Mouse (Mus musculus) layer of hippocampus, postnatal 36 days (tissue): ENCODE measurements around the gene Ctnna2. TPM values are rescaled to one million over a fixed set of nuclear protein-coding genes. Genes with fewer than 3 reads are reported as not detected.
A peak's percentile ranks its signal among the peaks of the same experiment; 100 is the strongest.

Source experiments
- DNase-seq, 2 experiments: peaks; one replicate each; pipeline ENCODE4 v3.0.0; 2022
- total RNA-seq, 2 experiments: library from RNA; stranded (reverse); gene quantifications; 2 replicates each; pipeline ENCODE4 v1.2.3; 2021

Ctnna2 gene
- total RNA-seq, 2 experiments from 2014 or later, result 90.4 to 91.9 TPM

- no peak for DNase-seq
Measured at GRCm38 (mm10) chr6:77421564-77422139, 557.8 kb downstream of the Ctnna2 start.

DNA sequence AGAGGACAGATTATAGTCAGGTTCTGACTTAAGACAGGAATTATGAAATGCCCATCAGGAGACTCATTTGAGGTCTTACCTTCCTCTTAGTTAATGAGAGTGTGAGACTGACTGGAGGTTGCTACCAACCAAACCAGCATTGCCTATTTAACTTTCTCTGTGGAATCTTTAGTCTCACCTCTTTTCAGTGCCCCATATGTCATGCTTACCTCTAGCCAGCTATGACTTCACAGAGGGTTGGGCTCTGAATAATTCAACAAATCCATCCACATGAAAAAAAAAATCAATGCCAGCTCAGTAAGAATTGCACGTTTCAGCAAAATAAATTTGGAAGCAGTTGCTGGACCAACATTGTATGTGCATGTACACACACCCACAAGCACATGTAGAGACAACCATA is 562.5 kb downstream of the Ctnna2 start:
- DNase-seq, result no peak

DNA sequence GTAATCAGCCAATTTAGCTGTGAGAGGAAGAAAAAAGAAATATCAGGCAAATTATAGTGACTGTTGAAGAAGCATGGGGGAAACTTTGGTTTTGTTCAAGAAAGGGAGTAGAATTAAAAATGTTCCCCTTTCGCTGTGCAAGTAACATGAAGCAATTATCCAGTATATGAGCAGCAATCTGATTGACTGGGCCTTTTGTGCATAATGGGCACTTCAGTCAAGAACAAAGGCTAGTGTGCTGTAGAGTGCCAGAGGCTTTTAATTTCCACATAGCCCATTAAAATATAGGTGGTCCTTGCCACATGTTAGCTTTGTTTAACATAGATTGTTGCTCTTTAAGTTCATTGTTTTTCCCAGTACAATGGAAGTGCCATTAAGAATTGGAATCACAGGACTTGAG is 566.0 kb downstream of the Ctnna2 start:
- DNase-seq, result no peak

DNA sequence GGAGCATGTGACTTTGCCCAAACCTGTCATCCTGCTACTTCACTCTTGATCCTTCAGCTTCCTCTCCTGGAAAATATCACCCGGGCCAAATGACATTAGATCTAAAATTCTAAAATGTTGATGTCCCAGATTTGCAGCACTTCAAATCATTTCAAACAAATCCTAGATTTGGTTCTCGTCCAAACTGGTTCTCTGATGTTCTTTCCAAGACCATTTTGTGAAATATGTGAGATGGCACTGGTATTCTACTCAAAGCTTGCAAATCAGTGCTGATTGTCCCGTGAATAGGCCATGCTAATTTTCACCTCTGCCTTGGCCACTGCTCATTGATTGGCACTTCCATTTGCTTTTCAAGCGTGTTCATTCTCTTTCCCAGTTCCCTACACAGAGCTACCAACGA is 571.0 kb downstream of the Ctnna2 start:
- DNase-seq, result no peak

DNA sequence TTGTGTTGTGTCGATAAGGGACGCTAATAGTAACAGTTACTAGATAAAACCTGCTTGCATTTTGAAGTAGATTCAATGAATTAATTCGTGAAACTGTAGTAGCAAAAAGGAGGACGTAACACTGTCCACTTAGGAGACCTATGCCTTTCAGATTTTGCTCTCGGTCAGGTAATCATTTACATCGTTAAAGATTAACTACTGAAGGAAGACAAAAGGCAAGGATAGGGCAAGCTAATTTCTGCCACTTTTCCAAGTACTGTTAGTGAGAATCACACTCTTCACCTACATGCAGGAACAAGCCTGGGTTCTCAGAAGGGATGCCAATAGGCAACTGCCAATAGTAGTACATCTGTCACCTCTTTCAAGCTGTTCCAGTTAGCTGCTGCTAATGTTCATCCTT is 578.7 kb downstream of the Ctnna2 start:
- DNase-seq, result no peak

DNA sequence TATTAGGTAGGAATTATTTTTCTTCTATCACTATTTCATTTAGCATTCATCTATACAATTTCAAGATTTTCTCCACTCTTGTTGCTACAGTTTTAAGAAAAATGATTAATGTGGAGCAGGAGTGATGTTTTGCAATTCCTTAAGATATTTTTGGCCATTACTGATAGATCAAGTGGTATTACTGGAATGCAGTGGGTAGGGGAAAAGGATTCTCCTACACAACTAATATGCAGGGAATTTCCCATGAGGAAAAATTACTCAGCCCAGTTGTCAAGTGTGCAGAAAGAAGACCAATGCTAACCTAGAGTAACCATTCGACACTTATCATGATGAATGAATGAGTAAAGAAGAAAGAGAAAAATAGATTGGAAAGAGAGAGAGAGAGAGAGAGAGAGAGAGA is 587.8 kb downstream of the Ctnna2 start:
- DNase-seq, result no peak

DNA sequence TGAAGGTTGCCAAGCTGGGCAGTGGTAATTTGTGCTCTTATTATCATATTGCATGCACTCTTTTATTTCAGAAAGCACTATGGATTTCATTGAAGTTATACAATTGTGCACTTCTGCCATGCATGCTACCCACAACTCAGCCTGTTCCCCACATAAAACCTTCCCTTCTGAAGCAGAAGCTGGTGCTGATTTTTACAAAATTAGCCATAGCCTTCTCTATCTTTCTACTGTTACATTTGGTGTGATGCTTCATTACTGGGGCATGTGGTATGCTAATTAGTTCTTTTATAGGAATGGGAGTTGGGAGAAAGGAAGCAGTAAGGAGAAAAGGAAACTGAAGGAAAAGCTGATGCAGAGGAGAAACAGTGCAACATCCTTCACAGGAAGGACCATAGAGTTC is 598.2 kb downstream of the Ctnna2 start:
- no peak for DNase-seq

GRCm38 (mm10) chr6:77373132-77373531 is 606.4 kb downstream of the Ctnna2 start:
- no peak for DNase-seq

- no peak for DNase-seq
Measured at GRCm38 (mm10) chr6:77371147-77371546, 608.4 kb downstream of the Ctnna2 start.

DNA sequence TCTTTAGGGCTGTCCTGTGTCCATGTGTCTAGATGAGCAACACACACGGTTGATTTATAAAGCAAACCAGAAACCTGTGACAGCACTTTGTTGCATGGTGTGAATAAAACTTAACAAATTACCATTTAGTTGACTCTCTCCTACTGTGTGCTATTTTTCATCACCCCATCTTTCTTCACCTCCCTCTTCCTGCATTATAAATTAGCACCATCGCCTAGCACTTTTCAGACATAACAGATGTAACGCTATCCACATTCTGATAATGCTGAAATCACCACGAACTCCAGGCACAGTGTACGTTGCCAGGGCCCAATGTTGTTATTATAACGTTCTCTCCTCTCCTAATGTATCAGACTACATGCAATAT is 621.0 kb downstream of the Ctnna2 start:
- DNase-seq, result no peak

GRCm38 (mm10) chr6:77357748-77358470 is 621.6 kb downstream of the Ctnna2 start:
- DNase-seq, result peak; percentile 60 to 62

- no peak for DNase-seq
Measured at GRCm38 (mm10) chr6:77354826-77355225, 624.7 kb downstream of the Ctnna2 start.

- no peak for DNase-seq
Measured at GRCm38 (mm10) chr6:77343781-77344180, 635.7 kb downstream of the Ctnna2 start.

- no peak for DNase-seq
Measured at GRCm38 (mm10) chr6:77335537-77335936, 644.0 kb downstream of the Ctnna2 start.

DNA sequence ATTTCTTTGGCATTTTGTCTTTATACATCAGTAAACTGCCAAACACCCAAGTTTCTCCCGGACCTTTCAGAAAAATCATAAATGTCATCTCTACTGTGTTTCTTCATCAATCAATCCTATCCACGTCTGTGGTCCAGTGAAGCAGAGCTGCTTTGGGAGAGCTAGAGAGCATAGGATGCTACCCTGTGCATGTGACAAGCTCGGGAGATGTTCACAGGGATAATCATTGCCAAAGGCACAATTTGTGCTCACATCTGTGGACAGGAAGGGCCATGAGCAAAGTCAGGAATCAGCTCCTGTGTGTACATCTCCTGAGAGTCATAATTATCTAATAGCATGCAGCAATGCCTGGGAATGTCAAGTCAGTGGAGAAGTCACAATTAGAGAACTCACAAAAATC is 654.8 kb downstream of the Ctnna2 start:
- no peak for DNase-seq

DNA sequence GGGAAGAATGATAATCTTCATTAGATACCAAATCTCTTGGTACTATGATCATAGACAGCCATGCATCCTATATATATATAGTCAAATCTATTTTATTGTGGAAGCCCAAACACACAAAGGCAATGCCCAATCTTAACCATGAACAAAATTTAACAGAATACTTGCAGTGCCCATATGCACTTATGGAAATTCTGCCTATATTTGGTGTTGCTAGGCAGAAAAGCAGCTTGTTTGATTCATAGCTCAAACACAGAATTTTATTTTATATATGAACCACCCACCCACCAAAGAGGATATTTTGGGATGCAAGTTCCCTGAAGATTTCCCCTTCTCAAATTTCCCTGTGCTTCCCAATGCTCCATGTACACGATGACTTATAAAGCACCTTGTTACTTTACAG is 655.2 kb downstream of the Ctnna2 start:
- no peak for DNase-seq

- DNase-seq, result no peak
Measured at GRCm38 (mm10) chr6:77306796-77307195, 672.7 kb downstream of the Ctnna2 start.

DNA sequence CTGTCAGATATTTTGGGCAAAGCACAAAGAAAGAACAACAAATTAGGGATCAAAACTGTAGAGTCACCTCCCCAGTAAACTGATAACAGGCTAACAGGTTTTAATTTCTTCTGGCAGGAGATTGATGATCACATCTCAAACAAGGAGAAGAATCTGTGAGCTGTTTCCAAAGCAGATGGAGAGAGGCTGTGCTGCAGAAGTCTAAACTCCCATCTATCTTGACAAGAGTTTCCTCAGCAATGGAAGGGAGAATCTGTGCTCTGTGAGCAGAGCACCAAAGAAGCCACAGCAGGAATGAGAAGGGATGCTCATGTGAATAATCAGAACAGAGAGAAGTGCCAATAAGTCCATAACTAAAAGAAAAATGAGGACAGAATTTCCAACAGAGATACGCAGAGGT is 678.2 kb downstream of the Ctnna2 start:
- no peak for DNase-seq

- no peak for DNase-seq
Measured at GRCm38 (mm10) chr6:77291415-77291814, 688.1 kb downstream of the Ctnna2 start.

GRCm38 (mm10) chr6:77288402-77288801 is 691.1 kb downstream of the Ctnna2 start:
- no peak for DNase-seq

- no peak for DNase-seq
Measured at GRCm38 (mm10) chr6:77286317-77286716, 693.2 kb downstream of the Ctnna2 start.

DNA sequence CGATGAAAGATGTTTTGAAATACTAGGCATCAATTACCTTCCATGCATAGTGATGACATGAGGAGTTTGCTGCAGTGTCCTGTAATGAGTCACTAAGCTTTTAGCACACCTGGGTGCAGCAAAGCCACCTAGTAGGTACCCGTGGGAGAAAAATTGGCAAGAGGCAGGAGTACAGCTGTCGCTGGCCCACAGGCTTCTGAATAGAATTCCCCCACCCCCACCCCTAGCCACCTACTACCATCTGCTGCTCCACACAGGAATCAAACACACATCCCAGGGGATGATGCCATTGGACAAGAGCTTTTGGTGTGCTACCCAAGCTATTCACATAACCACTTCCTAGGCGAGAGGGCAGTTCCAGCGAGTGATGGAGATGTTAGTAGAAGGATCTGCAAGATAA is 700.7 kb downstream of the Ctnna2 start:
- DNase-seq, result peak in 1 of 2 experiments; percentile 11

DNA sequence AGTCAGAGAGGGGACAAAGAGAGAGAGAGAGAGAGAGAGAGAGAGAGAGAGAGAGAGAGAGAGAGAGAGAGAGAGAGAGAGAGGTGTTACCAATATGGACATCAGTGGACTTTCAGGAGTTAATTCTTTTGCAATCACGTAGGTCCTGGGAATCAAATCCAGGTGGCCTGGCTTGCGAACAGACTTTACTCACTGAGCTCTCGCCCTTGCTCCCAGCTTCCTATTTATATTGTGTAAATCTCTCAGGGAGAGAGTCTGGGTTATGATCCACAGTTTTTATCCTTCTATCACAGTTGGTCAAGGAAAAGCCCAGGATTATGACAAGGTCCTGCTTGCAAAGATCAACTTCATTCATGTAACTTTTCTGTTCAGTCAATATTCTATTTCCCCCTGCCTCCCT is 714.3 kb downstream of the Ctnna2 start:
- DNase-seq, result no peak

GRCm38 (mm10) chr6:77257358-77258105 is 722.0 kb downstream of the Ctnna2 start:
- no peak for DNase-seq
